Mouse (Mus musculus) intestine, embryonic 16.5 days (tissue): ENCODE measurements at regions not wholly inside any gene's neighbourhood (a gene's known extent, or its start where the extent isn't known, plus 50 kb on each side); places are given as distances from the start of the nearest gene placed in this dataset. TPM values are rescaled to one million over a fixed set of nuclear protein-coding genes. Genes with fewer than 3 reads are reported as not detected.
"Not testable (repeated sequence)": the region's sequence is repeated elsewhere in the genome, so short reads cannot be mapped to it uniquely, and the experiment has no call there.

ENCODE experiments used
- ATAC-seq: fragments of 200-750 bp; cut with Nextera tagmentation; 2 replicates; pipeline ENCODE4 v1.8.0; 2017; ENCODE audit warnings: moderate TSS enrichment, moderate library complexity
- H3K27ac ChIP-seq: fragments of 300-500 bp; sonication (generic); 2 replicates; pipeline ENCODE4 v1.5.1; 2014; ENCODE audit warnings: mild to moderate bottlenecking, low read length
- H3K27me3 ChIP-seq: fragments of 300-500 bp; sonication (generic); replicated peaks from 2 replicates; pipeline ENCODE4 v1.6.1; 2014; ENCODE audit warnings: low read length, control low read depth, mixed read lengths; ENCODE audit not compliant: control insufficient read depth, insufficient read depth
- H3K36me3 ChIP-seq: fragments of 300-500 bp; sonication (generic); 2 replicates; pipeline ENCODE4 v1.6.1; 2014; ENCODE audit warnings: low read length, control low read depth; ENCODE audit not compliant: control insufficient read depth, insufficient read depth
- H3K4me1 ChIP-seq: fragments of 300-500 bp; sonication (generic); 2 replicates; pipeline ENCODE4 v1.6.1; 2014; ENCODE audit warnings: low read length, control low read depth, mixed read lengths; ENCODE audit not compliant: control insufficient read depth, insufficient read depth
- H3K4me2 ChIP-seq: fragments of 300-500 bp; sonication (generic); 2 replicates; pipeline ENCODE4 v1.6.1; 2014; ENCODE audit warnings: low read depth, low read length, control low read depth
- H3K4me3 ChIP-seq: fragments of 300-500 bp; sonication (generic); 2 replicates; pipeline ENCODE4 v1.5.1; 2014; ENCODE audit warnings: mild to moderate bottlenecking, low read length
- H3K9ac ChIP-seq: fragments of 300-500 bp; sonication (generic); 2 replicates; pipeline ENCODE4 v1.6.1; 2014; ENCODE audit warnings: low read depth, low read length
- H3K9me3 ChIP-seq: fragments of 300-500 bp; sonication (generic); 2 replicates; pipeline ENCODE4 v1.6.1; 2016; ENCODE audit warnings: low read length, control low read depth; ENCODE audit not compliant: control insufficient read depth
- WGBS: fragments of 180-500 bp; shearing (Covaris S2); extraction: QIAGEN DNeasy Blood & Tissue Kit; methylation state at CpG from one replicate; pipeline ENCODE4 v1.1.7; 2014; 5-methylcytosine and 5-hydroxymethylcytosine counted together
- microRNA counts: library from miRNA; unstranded; fragments of <30 nt; microRNA quantifications from one replicate; lab custom pipeline; 2016
- microRNA-seq: library from miRNA; unstranded; fragments of <30 nt; microRNA quantifications from one replicate; pipeline ENCODE4, GENCODE M21; 2016

DNA sequence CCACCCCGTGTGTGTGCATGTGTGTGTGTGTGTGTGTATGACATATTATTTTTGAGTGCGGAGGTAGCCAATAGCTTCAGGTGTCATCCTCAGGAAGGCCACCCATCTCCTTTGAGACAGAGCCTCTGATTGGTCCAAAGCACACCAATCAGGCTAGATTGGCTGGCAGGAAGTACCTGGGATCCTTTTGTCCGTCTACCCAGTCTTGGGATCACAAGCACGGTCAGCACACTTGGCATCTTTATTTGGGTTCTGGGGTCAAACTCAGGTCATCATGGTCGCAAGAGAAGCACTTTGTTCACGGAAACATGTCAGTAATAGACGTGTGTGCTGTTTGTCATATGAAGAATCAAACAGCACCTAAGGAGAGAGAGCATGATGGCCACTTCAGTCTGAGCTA is 68.9 kb upstream of the Acpp start:
- H3K27ac ChIP-seq, result no peak overlapping the region
- H3K4me3 ChIP-seq, result no peak overlapping the region
- H3K4me1 ChIP-seq, result 0 out of 2 replicates have a peak, but pooled peaks cover 4% of the 10 kb centered on the region
- no peak overlapping the region for H3K9ac ChIP-seq
- no peaks in the 10 kb centered on the region for H3K36me3 ChIP-seq
- 56% methylated on average over 7 of the region's 7 CpGs for WGBS
- H3K4me2 ChIP-seq, result no peak overlapping the region
- H3K27me3 ChIP-seq, result no peaks in the 10 kb centered on the region
- H3K9me3 ChIP-seq, result no peaks in the 10 kb centered on the region
- no peak for ATAC-seq

DNA sequence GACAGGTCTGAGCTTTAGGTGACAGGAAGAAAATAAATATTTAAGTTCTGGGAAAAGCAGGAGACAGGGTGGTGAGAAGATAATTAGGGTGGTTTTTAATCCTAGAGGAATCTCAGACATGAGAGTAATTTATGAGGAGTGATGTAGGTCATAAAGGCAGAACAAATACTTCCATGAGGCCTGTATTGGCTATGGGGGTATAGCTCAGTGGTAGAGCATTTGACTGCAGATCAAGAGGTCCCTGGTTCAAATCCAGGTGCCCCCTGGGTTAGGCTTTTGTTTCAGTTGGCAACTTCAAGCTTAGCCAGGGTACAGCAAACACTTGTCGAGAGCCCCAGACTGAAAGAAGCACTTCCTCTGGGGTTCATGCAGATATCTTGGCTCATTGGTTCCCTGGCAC is 66.3 kb upstream of the Acpp start:
- H3K9me3 ChIP-seq, result no peaks in the 10 kb centered on the region
- no peak overlapping the region for H3K4me3 ChIP-seq
- 0 out of 2 replicates have a peak, but pooled peaks cover 4% of the 10 kb centered on the region for H3K4me1 ChIP-seq
- H3K36me3 ChIP-seq, result no peaks in the 10 kb centered on the region
- no peak overlapping the region for H3K4me2 ChIP-seq
- 56% methylated on average over 1 of the region's 1 CpGs for WGBS
- ATAC-seq, result no peak
- no peak overlapping the region for H3K27ac ChIP-seq
- H3K27me3 ChIP-seq, result no peaks in the 10 kb centered on the region
- H3K9ac ChIP-seq, result no peak overlapping the region

DNA sequence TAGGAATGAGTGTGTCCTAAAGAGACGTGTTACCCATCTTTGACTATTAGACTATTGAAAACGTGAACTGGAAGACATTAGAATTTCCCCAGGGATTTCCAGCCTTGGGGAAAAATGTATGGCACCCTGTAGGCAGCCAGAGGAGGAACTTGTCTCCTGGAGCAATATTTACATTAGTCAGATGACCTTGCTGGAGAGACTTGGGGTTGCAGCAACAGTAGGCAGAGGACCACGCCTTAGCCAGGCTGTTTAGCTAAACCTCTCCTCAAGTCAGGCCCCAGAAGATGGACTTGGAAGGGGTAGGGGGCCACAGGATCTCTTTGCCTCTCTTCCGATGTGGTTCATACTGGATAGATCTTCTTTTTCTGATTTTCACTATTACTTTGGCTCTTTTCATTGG is 64.1 kb upstream of the Acpp start:
- no peaks in the 10 kb centered on the region for H3K4me1 ChIP-seq
- H3K4me3 ChIP-seq, result no peak overlapping the region
- 64% methylated on average over 4 of the region's 4 CpGs for WGBS
- ATAC-seq, result peak; percentile 80
- no peaks in the 10 kb centered on the region for H3K27me3 ChIP-seq
- no peak overlapping the region for H3K27ac ChIP-seq
- H3K36me3 ChIP-seq, result no peaks in the 10 kb centered on the region
- no peak overlapping the region for H3K4me2 ChIP-seq
- H3K9ac ChIP-seq, result no peak overlapping the region
- no peaks in the 10 kb centered on the region for H3K9me3 ChIP-seq

DNA sequence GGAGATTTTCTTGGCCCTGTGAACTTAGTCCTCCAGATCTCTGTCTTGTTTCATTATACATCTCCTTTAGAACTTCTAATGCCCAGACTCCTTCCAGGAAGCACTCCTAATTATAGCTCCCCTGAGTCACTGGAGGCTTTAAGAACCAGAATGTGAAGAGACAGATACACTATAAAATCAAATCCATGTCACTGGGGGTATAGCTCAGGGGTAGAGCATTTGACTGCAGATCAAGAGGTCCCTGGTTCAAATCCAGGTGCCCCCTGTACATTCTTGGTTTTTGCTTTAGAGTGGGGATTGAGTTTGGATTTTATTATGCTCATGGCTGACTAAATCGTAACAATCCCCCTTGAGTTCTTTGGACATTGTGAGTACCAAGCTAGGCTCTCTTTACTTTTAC is 62.4 kb upstream of the Acpp start:
- 86% methylated on average over 1 of the region's 1 CpGs for WGBS
- Histone ChIP-seq H3K27me3 (no peaks in the 10 kb centered on the region), H3K4me1 (no peaks in the 10 kb centered on the region), H3K4me2 (no peak overlapping the region), H3K9me3 (no peaks in the 10 kb centered on the region), H3K4me3 (no peak overlapping the region), H3K27ac (no peak overlapping the region), H3K36me3 (no peaks in the 10 kb centered on the region), H3K9ac (no peak overlapping the region)
- no peak for ATAC-seq

DNA sequence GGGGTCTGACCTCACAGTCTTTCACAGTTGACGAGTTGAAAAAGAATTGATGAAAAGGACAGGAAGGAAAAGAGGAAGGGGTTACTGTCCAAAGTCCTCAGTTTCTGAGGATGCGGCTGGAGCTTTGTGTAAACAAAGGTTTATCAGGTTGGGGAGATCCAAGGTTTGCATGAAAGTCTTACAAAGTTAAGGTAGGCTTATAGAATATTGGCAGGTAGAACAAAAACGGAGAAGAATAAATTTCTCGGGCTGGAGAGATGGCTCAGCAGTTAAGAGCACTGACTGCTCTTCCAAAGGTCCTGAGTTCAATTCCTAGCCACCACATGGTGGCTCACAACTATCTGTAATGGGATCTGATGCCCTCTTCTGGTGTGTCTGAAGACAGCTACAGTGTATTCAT is 60.9 kb upstream of the Acpp start:
- H3K4me1 ChIP-seq, H3K9ac ChIP-seq, ATAC-seq, H3K36me3 ChIP-seq, H3K27me3 ChIP-seq, H3K4me2 ChIP-seq, H3K9me3 ChIP-seq, H3K27ac ChIP-seq, H3K4me3 ChIP-seq: not testable (repeated sequence)
- 59% methylated on average over 4 of the region's 4 CpGs for WGBS

DNA sequence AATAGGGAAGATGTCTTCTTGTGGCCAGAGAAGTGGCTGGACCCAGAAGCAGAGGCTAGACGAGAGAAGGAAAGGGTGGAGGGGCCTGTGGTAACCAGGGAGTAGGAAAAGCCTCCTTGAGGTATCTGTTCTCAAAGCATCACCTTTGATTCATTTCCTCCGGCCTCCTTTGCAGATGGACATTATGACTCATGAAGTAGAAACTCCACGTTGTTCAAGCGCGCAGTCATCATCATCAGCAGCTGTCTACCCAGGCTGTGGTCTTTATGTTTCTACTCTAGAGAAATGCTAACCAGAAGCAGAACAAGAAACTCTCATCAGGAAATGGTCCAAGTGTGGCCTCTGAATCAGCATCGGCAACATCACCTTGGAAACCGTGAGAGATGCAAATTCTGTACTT is 50.3 kb upstream of the Acpp start:
- 90% methylated on average over 7 of the region's 7 CpGs for WGBS
- no peaks in the 10 kb centered on the region for H3K36me3 ChIP-seq
- H3K27me3 ChIP-seq, result no peaks in the 10 kb centered on the region
- H3K27ac ChIP-seq, result no peak overlapping the region
- no peaks in the 10 kb centered on the region for H3K9me3 ChIP-seq
- no peak overlapping the region for H3K4me2 ChIP-seq
- no peaks in the 10 kb centered on the region for H3K4me1 ChIP-seq
- H3K4me3 ChIP-seq, result no peak overlapping the region
- no peak overlapping the region for H3K9ac ChIP-seq
- no peak for ATAC-seq

MicroRNA genes in the stretch of these regions (microRNA counts, 519-probe panel; counts per million panel counts)
- microRNA mmu-miR-2136 (lab: Ali Mortazavi, UCI), result 35.7 counts per million

Small RNAs in the stretch of these regions (microRNA-seq; reads per million reads assigned to microRNA genes)
- not detected for gene Mir2136
